Mouse (Mus musculus) embryonic fibroblast, embryonic 13.5 days (primary cell): ENCODE measurements around the gene Efna3. TPM values are rescaled to one million over a fixed set of nuclear protein-coding genes. Genes with fewer than 3 reads are reported as not detected.

ENCODE experiments used
- H3K27ac ChIP-seq: 2 replicates; pipeline ENCODE4 v1.5.1; 2012; ENCODE audit warnings: low read length, control low read depth, inconsistent platforms; ENCODE audit not compliant: insufficient read depth
- H3K4me1 ChIP-seq: 2 replicates; pipeline ENCODE4 v1.6.1; 2011; ENCODE audit warnings: low read length; ENCODE audit not compliant: control insufficient read depth, insufficient read depth
- H3K4me3 ChIP-seq: 2 replicates; pipeline ENCODE4 v1.5.1; 2011; ENCODE audit warnings: mild to moderate bottlenecking, control low read depth, low read length; ENCODE audit not compliant: insufficient read depth
- CTCF ChIP-seq: IDR thresholded peaks from 2 replicates; pipeline ENCODE4 v1.5.1; 2011; ENCODE audit warnings: mild to moderate bottlenecking, control low read depth, low read length, moderate library complexity, borderline replicate concordance; ENCODE audit not compliant: insufficient read depth
- POLR2A ChIP-seq: IDR thresholded peaks from 2 replicates; pipeline ENCODE4 v1.6.1; 2011; ENCODE audit warnings: low read depth, mild to moderate bottlenecking, control low read depth, low read length, moderate library complexity
- polyA plus RNA-seq: library from polyadenylated mRNA; stranded (reverse); fragments of >200 nt; gene quantifications from 2 replicates; pipeline ENCODE4 v1.2.4, GENCODE M21; 2011; ENCODE audit warnings: low read depth; ENCODE audit not compliant: missing spikeins, insufficient read length

The Efna3 gene
- polyA plus RNA-seq, 1 experiment, result 7.1 TPM

DNA sequence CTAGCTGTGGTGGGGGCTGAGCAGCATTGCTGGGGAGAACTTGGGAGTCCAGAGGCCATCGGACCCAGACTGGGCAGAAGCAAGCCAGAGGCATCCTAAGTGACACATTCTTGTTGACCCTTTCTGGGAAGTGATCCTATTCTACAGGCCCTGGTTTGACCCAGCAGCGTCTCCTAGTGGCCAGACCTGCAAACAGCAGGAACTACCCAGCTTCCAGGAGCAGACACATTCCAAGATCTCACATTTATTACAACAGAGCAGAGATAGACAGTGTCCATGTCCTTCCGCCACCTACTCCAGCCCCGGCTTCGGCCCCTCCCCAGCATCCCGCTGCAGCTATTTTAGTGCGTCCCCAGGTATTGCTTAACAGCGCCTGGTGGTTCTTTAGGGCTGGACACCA lies 16.7 kb upstream of the Efna3 start:
- Histone ChIP-seq H3K27ac (no peak overlapping the region), H3K4me1 (0 out of 2 replicates have a peak, but pooled peaks cover 5% of the 10 kb centered on the region), H3K4me3 (no peak overlapping the region)
- no peak for TF ChIP-seq POLR2A
- TF ChIP-seq CTCF, result peak; percentile 69; the same call in 1 of the 2 replicates

DNA sequence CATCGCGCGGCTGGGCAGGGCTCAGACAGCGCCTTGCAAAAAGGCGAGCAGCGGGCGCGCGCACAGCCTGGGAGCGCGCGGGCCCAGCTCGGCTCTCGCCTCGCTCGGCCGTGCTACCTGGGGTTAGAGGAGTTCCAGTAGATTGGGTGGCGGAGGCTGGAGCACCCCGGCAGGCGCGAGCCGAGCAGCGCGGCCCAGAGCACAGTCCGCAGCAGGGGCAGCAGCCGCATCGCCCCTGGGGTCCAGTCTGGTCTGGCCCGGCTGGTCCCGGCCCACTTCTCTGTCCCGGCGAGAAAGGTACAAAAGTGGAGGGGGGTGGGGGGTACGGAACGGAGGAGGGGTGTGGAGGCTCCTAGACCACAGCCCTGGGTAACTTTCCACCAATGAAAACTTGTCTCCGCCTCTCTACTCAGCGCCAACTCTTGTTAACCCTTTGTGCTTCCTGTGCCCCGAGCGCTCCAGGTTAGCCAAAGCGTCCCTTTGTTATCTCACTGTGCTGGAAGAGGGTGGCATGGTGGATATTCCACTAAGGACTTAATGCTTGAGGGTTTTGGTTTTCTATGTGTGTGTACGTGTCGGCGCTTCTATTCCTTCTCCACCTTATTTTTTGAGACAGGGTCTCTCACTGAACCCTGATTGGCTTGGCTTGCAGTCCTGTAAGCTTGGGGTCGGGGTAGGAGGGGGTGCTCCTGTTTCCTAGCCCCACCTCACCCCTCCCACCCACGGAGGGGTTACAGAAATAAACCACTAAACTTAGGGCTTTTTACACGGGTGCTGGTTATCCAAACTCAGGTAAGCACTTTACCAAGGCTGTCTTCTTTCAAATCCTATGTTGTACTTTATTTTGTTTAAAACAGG lies 15.2 kb upstream of the Efna3 start, which contains the start of gene Efna4:
Gene Efna4 (minus strand): TSS at position 308 of the 858 bp plus-strand sequence.
- 0 out of 2 replicates have a peak, but pooled peaks cover 5% of the 10 kb centered on the region for H3K4me1 ChIP-seq
- TF ChIP-seq CTCF (no peak), POLR2A (peak; percentile 69)
- H3K4me3 ChIP-seq, result peak within 1 kb of the TSS; percentile 90
- H3K27ac ChIP-seq, result peak within 1 kb of the TSS; percentile 42

DNA sequence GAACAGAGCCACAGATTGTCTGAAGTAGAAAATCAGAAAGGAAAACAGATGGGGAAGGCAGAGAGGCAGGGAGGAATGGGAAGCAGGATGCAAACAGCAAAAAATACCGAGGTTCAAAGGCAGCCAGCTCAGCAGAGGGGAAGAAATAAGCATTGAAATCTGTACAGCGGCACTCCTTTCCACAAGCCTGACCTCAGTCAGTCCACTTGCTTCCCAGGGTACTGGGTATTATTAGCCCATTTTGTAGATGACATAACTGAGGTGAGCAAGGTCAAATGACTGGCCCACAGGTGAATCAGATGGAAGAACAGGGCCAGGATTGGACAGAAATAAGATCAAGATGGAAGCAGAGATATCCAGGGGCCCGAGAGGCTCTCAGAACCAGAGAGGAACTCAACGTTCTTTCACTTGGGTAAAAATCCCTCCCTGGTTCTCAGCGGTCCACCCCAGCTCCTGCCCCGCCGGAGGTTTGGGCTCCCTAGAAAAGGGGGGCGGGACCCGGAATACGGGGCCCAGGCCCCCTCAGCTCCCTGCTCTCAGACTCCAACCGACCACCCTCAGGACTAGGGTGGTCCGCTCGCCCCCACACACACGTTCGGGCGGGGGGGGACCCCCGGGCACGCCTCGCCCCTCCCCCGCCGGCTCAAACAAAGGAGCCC lies 14.4 kb upstream of the Efna3 start:
- Histone ChIP-seq H3K4me1 (0 out of 2 replicates have a peak, but pooled peaks cover 5% of the 10 kb centered on the region), H3K27ac (peak overlapping the region; percentile 42)

DNA sequence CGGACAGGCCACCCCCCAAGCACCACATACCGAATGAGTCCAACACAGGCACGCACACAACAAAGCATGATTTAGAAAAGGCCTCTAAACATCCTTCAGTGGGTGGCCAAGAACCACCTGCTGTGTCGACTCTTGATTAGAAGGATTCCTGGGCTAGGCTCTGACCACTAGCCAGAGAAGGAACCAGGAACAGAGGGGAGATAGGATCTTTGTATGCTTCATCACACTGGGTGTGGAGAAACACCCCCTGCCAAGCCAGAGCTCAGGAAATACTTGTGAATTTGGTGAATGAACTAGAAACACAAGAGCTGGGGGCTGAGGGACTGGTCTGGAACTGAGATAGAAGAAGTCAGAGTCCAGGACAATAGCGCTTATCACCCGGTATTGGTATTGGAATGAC lies 13.8 kb upstream of the Efna3 start:
- TF ChIP-seq CTCF, result no peak
- no peak for TF ChIP-seq POLR2A
- Histone ChIP-seq H3K27ac (no peak overlapping the region), H3K4me3 (peak overlapping the region; percentile 90), H3K4me1 (0 out of 2 replicates have a peak, but pooled peaks cover 5% of the 10 kb centered on the region)

More for the DNA sequence above, 14.4 kb upstream of the Efna3 start:
- TF ChIP-seq CTCF (no peak), POLR2A (no peak)
- peak overlapping the region; percentile 90 for H3K4me3 ChIP-seq

DNA sequence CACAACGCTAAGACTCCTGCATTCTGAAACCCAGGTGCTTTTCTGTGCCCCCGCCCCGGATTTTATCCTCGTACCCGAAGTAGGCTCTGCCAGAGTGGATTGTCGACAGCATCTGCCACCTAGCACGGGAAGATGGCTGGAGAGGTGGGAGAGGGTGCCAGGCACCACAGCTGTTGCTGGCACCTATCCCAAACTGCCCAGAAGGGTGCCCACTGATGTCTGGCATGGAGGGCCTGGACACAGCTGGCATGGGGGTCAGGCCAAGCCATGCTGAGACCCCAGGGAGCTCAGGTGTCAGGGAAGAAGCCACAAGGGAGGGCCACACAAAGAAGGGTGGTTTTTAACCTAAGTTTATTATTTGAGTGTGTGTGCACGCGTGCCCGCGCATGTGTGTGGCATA lies 10.3 kb upstream of the Efna3 start:
- Histone ChIP-seq H3K4me1 (0 out of 2 replicates have a peak, but pooled peaks cover 5% of the 10 kb centered on the region), H3K27ac (no peak overlapping the region), H3K4me3 (no peak overlapping the region)
- TF ChIP-seq CTCF, result no peak
- no peak for TF ChIP-seq POLR2A

DNA sequence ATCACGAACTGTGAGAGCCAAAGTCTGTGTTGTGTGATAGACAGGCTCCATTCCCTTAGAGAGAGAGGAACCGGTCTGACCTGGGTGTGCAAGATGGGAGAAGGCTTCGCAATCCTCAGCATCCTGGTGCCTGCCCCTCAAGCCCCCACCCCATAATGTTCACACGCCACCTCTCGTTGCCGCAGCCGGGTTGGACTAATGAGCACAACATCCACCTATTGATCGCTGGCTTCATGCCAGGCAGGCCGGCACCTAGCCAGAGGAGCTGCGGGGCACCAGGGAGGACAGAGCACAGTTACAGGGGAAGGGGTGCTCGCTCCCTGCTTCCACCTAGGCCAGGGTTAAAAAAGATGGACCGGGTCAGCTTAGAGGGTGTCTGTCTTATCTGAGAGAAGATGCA lies 9.7 kb upstream of the Efna3 start:
- Histone ChIP-seq H3K4me3 (no peak overlapping the region), H3K27ac (no peak overlapping the region), H3K4me1 (0 out of 2 replicates have a peak, but pooled peaks cover 5% of the 10 kb centered on the region)
- no peak for TF ChIP-seq POLR2A
- no peak for TF ChIP-seq CTCF

DNA sequence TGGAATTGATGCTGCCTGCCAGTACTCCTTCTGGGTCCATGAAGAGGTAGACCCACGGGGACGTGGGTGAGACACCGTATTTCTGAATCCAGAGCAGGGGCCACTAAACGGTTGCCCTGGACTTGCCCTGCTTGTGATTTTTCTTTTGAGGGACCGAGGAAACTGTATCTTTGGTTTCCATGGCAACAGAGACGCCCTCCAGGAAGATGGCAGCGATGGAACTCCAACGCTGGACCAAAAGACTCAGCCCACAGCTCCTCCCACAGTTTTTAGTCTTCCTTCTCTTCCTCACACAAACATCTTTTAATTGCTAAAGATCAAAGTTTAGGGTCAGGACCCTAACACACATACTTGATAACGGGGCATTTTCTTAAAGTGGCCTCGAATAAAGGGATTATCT lies 9.2 kb upstream of the Efna3 start:
- H3K4me1 ChIP-seq, result 0 out of 2 replicates have a peak, but pooled peaks cover 5% of the 10 kb centered on the region
- TF ChIP-seq POLR2A, result no peak
- TF ChIP-seq CTCF, result no peak
- H3K27ac ChIP-seq, result no peak overlapping the region
- no peak overlapping the region for H3K4me3 ChIP-seq

DNA sequence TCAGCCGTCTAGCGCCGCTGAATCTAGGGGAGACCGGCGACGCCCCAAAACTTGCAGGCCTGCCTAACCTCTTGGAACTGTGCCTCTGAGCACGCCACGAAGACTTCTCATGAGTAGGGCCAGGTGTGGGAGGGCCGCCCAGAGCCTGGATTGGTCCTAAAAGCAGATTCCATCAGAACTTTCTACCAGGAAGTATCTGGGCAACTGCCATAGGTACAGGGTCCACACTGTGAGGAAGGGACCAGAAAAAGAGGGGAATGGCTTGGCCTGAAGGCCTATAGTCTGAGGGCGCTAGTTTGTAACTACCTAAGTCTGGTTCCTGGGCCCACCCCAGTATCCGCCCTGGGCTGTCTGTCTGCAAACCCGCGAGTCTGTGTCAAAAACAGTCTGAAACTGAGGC lies 8.8 kb upstream of the Efna3 start:
- H3K4me1 ChIP-seq, result 0 out of 2 replicates have a peak, but pooled peaks cover 3% of the 10 kb centered on the region

DNA sequence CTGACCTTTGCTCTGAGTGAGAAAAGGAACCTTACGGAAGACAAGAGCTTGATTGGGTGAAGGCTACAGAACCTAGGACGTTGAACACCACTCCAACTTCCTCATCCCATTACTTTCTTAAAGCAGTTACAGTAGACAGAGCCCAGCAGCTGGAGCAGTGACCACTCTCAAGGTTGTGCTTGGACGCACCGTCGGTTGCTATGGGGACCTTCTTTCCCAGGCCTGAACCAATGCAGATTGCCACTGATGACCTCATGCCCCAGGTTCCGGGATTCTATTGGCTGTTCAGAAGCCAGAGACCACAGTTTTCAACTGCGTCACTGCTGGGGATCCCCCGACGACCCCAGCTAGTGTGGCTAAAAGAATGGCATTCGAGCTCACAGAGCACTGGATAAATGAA lies 8.2 kb upstream of the Efna3 start:
- Histone ChIP-seq H3K4me1 (no peaks in the 10 kb centered on the region), H3K4me3 (no peak overlapping the region), H3K27ac (no peak overlapping the region)
- no peak for TF ChIP-seq POLR2A
- no peak for TF ChIP-seq CTCF

More for the DNA sequence above, 8.8 kb upstream of the Efna3 start:
- Histone ChIP-seq H3K4me3 (no peak overlapping the region), H3K27ac (no peak overlapping the region)
- TF ChIP-seq CTCF (no peak), POLR2A (no peak)
